Mouse (Mus musculus) hindbrain, postnatal 0 days (tissue): ENCODE results near the gene Ccdc167. TPM values are rescaled to one million over a fixed set of nuclear protein-coding genes. Genes with fewer than 3 reads are reported as not detected.

Source experiments
- ATAC-seq: fragments of 200-750 bp; cut with Nextera tagmentation; 2 replicates; pipeline ENCODE4 v1.8.0; 2017; ENCODE audit warnings: mild to moderate bottlenecking, moderate TSS enrichment, moderate library complexity
- DNase-seq: peaks from one replicate; pipeline ENCODE4 v3.0.0-alpha.2; 2015; ENCODE audit warnings: low spot score
- H3K27ac ChIP-seq: fragments of 300-500 bp; sonication (generic); 2 replicates; pipeline ENCODE4 v1.5.1; 2014; ENCODE audit warnings: mild to moderate bottlenecking
- H3K27me3 ChIP-seq: fragments of 300-500 bp; sonication (generic); 2 replicates; pipeline ENCODE4 v1.6.1; 2014; ENCODE audit warnings: low read length, mixed read lengths; ENCODE audit not compliant: insufficient read depth
- H3K36me3 ChIP-seq: fragments of 300-500 bp; sonication (generic); 2 replicates; pipeline ENCODE4 v1.6.1; 2014; ENCODE audit warnings: low read length, mixed read lengths; ENCODE audit not compliant: insufficient read depth
- H3K4me1 ChIP-seq: fragments of 300-500 bp; sonication (generic); 2 replicates; pipeline ENCODE4 v1.6.1; 2014; ENCODE audit warnings: antibody characterized with exemption, low read length, mixed read lengths; ENCODE audit not compliant: insufficient read depth
- H3K4me2 ChIP-seq: fragments of 300-500 bp; sonication (generic); 2 replicates; pipeline ENCODE4 v1.6.1; 2014; ENCODE audit warnings: low read depth, mild to moderate bottlenecking, low read length, moderate library complexity, mixed read lengths
- H3K4me3 ChIP-seq: fragments of 300-500 bp; sonication (generic); 2 replicates; pipeline ENCODE4 v1.5.1; 2014; ENCODE audit warnings: low read length
- H3K9ac ChIP-seq: fragments of 300-500 bp; sonication (generic); replicated peaks from 2 replicates; pipeline ENCODE4 v1.6.1; 2014; ENCODE audit warnings: mild to moderate bottlenecking, low read length, moderate library complexity, mixed read lengths
- H3K9me3 ChIP-seq: fragments of 300-500 bp; sonication (generic); 2 replicates; pipeline ENCODE4 v1.6.1; 2016; ENCODE audit warnings: low read length, mixed read lengths
- CTCF ChIP-seq: IDR thresholded peaks from 2 replicates; pipeline ENCODE4 v1.5.1; 2016; ENCODE audit warnings: antibody characterized with exemption, control low read depth, low read depth
- WGBS: fragments of 180-500 bp; shearing (Covaris S2); extraction: QIAGEN DNeasy Blood & Tissue Kit; methylation state at CpG from one replicate; pipeline ENCODE4 v1.1.7; 2014; 5-methylcytosine and 5-hydroxymethylcytosine counted together
- polyA plus RNA-seq: library from polyadenylated mRNA; unstranded; fragments of >200 nt; fragmentation: Nextera tagmentation; extraction: Ambion mirVana; gene quantifications from 2 replicates; pipeline ENCODE4 v1.2.1, GENCODE M21; 2015
- total RNA-seq: library from RNA; depleted of rRNA; stranded (reverse); fragments of >200 nt; gene quantifications from 2 replicates; pipeline ENCODE4 v1.2.3, GENCODE M21; 2014; rRNA removed

Gene Ccdc167
- total and polyA plus RNA-seq, 2 experiments from 2014 or later = 9.7 to 9.8 TPM

DNA sequence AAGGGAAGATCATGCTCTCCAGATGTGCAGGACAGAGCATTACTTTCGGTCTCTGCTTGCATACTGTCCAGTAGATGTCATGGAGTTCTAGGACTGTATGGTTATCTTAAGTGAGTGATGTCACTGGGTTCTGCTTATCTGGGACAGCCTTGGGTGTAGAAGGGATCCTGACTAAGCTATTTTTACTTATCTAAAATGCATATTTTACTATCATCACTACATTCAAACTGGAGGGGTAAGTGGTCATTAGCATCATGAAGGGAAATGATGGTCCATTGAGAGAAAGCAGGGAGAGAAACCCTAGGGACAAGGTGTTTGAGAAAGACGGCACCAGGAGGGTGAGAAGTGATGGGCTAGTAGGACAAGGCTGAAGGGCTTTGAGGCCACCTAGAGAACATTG lies 58.6 kb downstream of the Ccdc167 start:
- no peak overlapping the region for H3K27ac ChIP-seq
- ATAC-seq (no peak), DNase-seq (no peak)
- H3K9ac ChIP-seq = no peak overlapping the region
- peaks cover 3% of the 10 kb centered on the region; the same call in 1 of the 2 replicates for H3K4me1 ChIP-seq
- no peaks in the 10 kb centered on the region for H3K9me3 ChIP-seq
- 82% methylated on average over 2 of the region's 2 CpGs for WGBS
- H3K4me2 ChIP-seq = no peak overlapping the region
- TF ChIP-seq CTCF = no peak
- no peaks in the 10 kb centered on the region for H3K27me3 ChIP-seq
- H3K4me3 ChIP-seq = no peak overlapping the region
- H3K36me3 ChIP-seq = no peaks in the 10 kb centered on the region

DNA sequence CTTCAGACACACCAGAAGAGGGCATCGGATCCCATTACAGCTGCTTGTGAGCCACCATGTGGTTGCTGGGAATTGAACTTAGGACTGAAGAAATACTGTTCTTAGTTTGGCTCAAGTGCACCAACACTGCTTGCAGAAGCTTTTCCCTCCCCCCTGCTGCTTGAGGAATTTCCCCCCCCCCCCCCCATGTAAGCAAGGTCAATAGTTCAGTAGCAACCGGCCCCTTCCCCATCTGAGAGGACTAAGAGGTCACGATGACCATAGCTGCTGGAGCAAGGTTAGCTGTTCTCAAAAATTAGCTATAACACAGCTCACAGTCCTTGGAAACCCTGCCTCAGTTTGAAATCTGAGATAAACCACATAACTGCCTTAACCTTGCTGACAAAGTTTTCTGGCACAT lies 74.6 kb downstream of the Ccdc167 start:
- H3K27me3 ChIP-seq = no peaks in the 10 kb centered on the region
- no peak for TF ChIP-seq CTCF
- H3K4me3 ChIP-seq = no peak overlapping the region
- no peaks in the 10 kb centered on the region for H3K9me3 ChIP-seq
- H3K4me2 ChIP-seq = no peak overlapping the region
- WGBS = 59% methylated on average over 3 of the region's 3 CpGs
- ATAC-seq = no peak
- H3K9ac ChIP-seq = no peak overlapping the region
- DNase-seq = no peak
- no peaks in the 10 kb centered on the region for H3K4me1 ChIP-seq
- H3K27ac ChIP-seq = no peak overlapping the region
- H3K36me3 ChIP-seq = peaks cover 27% of the 10 kb centered on the region

DNA sequence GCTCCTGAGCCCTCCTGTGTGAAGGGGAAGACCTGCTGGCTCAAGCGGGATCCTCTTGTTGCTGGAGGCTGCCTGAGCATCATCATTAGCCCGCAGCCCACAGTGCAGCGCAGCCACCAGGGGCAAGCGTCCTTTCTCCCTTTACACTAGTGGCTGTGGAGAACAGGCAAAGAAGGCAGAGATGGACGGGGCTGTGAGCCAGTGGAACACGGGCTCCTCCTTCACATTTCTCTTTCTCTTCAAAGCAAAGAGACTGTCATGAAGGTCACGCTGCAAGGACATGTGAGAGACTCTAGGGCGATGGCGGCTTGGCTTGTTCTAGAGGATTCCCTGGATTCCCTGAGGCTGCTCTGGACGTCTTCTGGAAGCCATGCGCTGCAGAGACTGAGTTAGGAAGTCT lies 75.9 kb downstream of the Ccdc167 start:
- ATAC-seq (no peak), DNase-seq (no peak)
- Histone ChIP-seq H3K27ac (no peak overlapping the region), H3K36me3 (peaks cover 34% of the 10 kb centered on the region), H3K27me3 (no peaks in the 10 kb centered on the region), H3K4me2 (no peak overlapping the region), H3K9ac (no peak overlapping the region), H3K4me1 (no peaks in the 10 kb centered on the region), H3K4me3 (no peak overlapping the region), H3K9me3 (no peaks in the 10 kb centered on the region)
- no peak for TF ChIP-seq CTCF
- 93% methylated on average over 11 of the region's 11 CpGs for WGBS

DNA sequence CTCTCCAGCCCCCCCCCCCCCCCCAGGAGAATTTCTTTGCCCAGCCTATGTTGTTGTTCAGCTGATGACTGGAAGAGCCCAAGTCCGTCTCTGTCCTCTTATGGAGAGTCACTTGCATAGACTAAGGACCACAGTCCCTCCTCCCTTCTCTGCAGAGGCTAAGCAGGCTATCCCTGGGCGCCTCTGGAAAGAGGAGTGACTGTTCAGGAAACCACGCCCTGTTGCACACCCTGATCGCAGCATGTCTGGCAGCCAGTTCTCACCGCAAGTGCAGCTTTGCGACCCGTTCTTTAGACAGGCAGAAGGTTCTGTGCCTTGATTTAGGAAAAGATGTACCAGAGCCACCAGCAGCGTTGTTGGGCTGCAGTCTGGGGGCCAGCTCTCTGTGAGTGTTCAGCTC lies 78.9 kb downstream of the Ccdc167 start:
- no peak for TF ChIP-seq CTCF
- ATAC-seq = no peak
- no peaks in the 10 kb centered on the region for H3K9me3 ChIP-seq
- peaks cover 51% of the 10 kb centered on the region for H3K36me3 ChIP-seq
- H3K4me2 ChIP-seq = no peak overlapping the region
- H3K4me3 ChIP-seq = no peak overlapping the region
- WGBS = 86% methylated on average over 8 of the region's 8 CpGs
- H3K27me3 ChIP-seq = no peaks in the 10 kb centered on the region
- no peaks in the 10 kb centered on the region for H3K4me1 ChIP-seq
- DNase-seq = no peak
- no peak overlapping the region for H3K9ac ChIP-seq
- no peak overlapping the region for H3K27ac ChIP-seq

DNA sequence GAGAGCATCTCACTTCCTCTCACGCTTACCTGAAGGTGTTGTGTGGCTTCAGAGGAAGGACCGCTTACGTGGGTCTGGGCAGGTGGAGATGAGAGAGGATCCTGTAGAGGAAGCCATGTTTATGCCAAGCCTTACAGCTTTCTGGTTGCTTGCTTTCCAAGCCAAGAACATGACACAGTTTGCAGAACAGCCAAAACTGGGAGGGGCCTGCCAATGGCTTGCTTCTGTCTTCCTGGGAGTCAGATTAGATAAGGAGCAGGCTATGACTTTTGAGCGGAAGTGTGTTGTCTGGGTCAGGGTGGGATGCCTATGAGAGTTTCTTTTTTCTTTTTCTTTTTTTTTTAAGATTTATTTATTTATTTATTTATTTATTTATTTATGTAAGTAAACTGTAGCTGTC lies 79.5 kb downstream of the Ccdc167 start:
- no peaks in the 10 kb centered on the region for H3K4me1 ChIP-seq

More for the DNA sequence above, 79.5 kb downstream of the Ccdc167 start:
- no peak overlapping the region for H3K27ac ChIP-seq
- TF ChIP-seq CTCF = no peak
- H3K4me3 ChIP-seq = no peak overlapping the region
- peaks cover 51% of the 10 kb centered on the region for H3K36me3 ChIP-seq
- no peak for DNase-seq
- H3K9ac ChIP-seq = 0 out of 2 replicates have a peak overlapping the region, but pooled peaks have one; percentile 21
- ATAC-seq = no peak
- H3K4me2 ChIP-seq = no peak overlapping the region
- WGBS = 88% methylated on average over 4 of the region's 4 CpGs
- H3K27me3 ChIP-seq = no peaks in the 10 kb centered on the region
- H3K9me3 ChIP-seq = no peaks in the 10 kb centered on the region

Other genes starting within 250 kb of the Ccdc167 start
- gene Pim1, start 226.3 kb downstream of the Ccdc167 start, total RNA-seq = 15.4 and 18.9 TPM in 2 replicates
- 14.6 and 16.8 TPM in 2 replicates for gene Pim1, start 226.3 kb downstream of the Ccdc167 start, polyA plus RNA-seq
- not detected in 2 replicates for gene Gm17657, start 167.4 kb downstream of the Ccdc167 start, total RNA-seq
- not detected in 2 replicates for gene Gm17657, start 167.4 kb downstream of the Ccdc167 start, polyA plus RNA-seq
- gene Tbc1d22b, start 167.3 kb downstream of the Ccdc167 start, total RNA-seq = 39.4 and 40.4 TPM in 2 replicates
- 21.3 and 26.4 TPM in 2 replicates for gene Tbc1d22b, start 167.3 kb downstream of the Ccdc167 start, polyA plus RNA-seq
- gene Tmem217, start 164.7 kb downstream of the Ccdc167 start, total RNA-seq = not detected in 2 replicates
- 0.90 and 1.2 TPM in 2 replicates for gene Tmem217, start 164.7 kb downstream of the Ccdc167 start, polyA plus RNA-seq
- gene Rnf8, start 102.3 kb downstream of the Ccdc167 start, total RNA-seq = 22.2 and 29.4 TPM in 2 replicates
- 71.3 and 73.8 TPM in 2 replicates for gene Rnf8, start 102.3 kb downstream of the Ccdc167 start, polyA plus RNA-seq
- 2.6 and 5.0 TPM in 2 replicates for gene Gm28043, start 102.2 kb downstream of the Ccdc167 start, total RNA-seq
- gene Gm28043, start 102.2 kb downstream of the Ccdc167 start, polyA plus RNA-seq = 1.2 and 1.9 TPM in 2 replicates
- 69.1 and 71.5 TPM in 2 replicates for gene Cmtr1, start 56.4 kb downstream of the Ccdc167 start, total RNA-seq
- 106 and 116 TPM in 2 replicates for gene Cmtr1, start 56.4 kb downstream of the Ccdc167 start, polyA plus RNA-seq